Mouse (Mus musculus) forebrain, embryonic 14.5 days (tissue): Measurements from ENCODE around the gene Ddx50. TPM values are rescaled to one million over a fixed set of nuclear protein-coding genes. Genes with fewer than 3 reads are reported as not detected.

ENCODE experiments used
- ATAC-seq: fragments of 200-750 bp; cut with Nextera tagmentation; 2 replicates; pipeline ENCODE4 v1.8.0; 2017; ENCODE audit warnings: mild to moderate bottlenecking, moderate library complexity
- DNase-seq: peaks from one replicate; pipeline ENCODE4 v3.0.0-alpha.2; 2015; ENCODE audit warnings: low spot score
- H3K27ac ChIP-seq: fragments of 300-500 bp; sonication (generic); 2 replicates; pipeline ENCODE4 v1.5.1; 2014; ENCODE audit warnings: low read depth, mild to moderate bottlenecking, control low read depth, low read length, moderate library complexity
- H3K27me3 ChIP-seq: fragments of 300-500 bp; sonication (generic); replicated peaks from 2 replicates; pipeline ENCODE4 v1.6.1; 2014; ENCODE audit warnings: low read length, control low read depth, mixed read lengths; ENCODE audit not compliant: control insufficient read depth, insufficient read depth
- H3K36me3 ChIP-seq: fragments of 300-500 bp; sonication (generic); 2 replicates; pipeline ENCODE4 v1.6.1; 2014; ENCODE audit warnings: low read length, control low read depth; ENCODE audit not compliant: control insufficient read depth, insufficient read depth
- H3K4me1 ChIP-seq: fragments of 300-500 bp; sonication (generic); 2 replicates; pipeline ENCODE4 v1.6.1; 2014; ENCODE audit warnings: antibody characterized with exemption, low read length, control low read depth; ENCODE audit not compliant: control insufficient read depth, insufficient read depth
- H3K4me2 ChIP-seq: fragments of 300-500 bp; sonication (generic); 2 replicates; pipeline ENCODE4 v1.6.1; 2014; ENCODE audit warnings: mild to moderate bottlenecking, control low read depth, low read length
- H3K4me3 ChIP-seq: fragments of 300-500 bp; sonication (generic); 2 replicates; pipeline ENCODE4 v1.5.1; 2014; ENCODE audit warnings: low read depth, low read length, control low read depth
- H3K9ac ChIP-seq: fragments of 300-500 bp; sonication (generic); 2 replicates; pipeline ENCODE4 v1.6.1; 2014; ENCODE audit warnings: mild to moderate bottlenecking, low read length, control low read depth, moderate library complexity
- H3K9me3 ChIP-seq: fragments of 300-500 bp; sonication (generic); replicated peaks from 2 replicates; pipeline ENCODE4 v1.6.1; 2016; ENCODE audit warnings: low read length, control low read depth, mixed read lengths; ENCODE audit not compliant: control insufficient read depth
- WGBS: fragments of 180-500 bp; shearing (Covaris S2); extraction: QIAGEN DNeasy Blood & Tissue Kit; methylation state at CpG from one replicate; pipeline ENCODE4 v1.1.7; 2014; 5-methylcytosine and 5-hydroxymethylcytosine counted together
- polyA plus RNA-seq: library from polyadenylated mRNA; unstranded; fragments of >200 nt; fragmentation: Nextera tagmentation; extraction: Ambion mirVana; gene quantifications from 2 replicates; pipeline ENCODE4 v1.2.1, GENCODE M21; 2014

Ddx50 gene
- polyA plus RNA-seq, 1 experiment from 2014 or later = 93.8 TPM

DNA sequence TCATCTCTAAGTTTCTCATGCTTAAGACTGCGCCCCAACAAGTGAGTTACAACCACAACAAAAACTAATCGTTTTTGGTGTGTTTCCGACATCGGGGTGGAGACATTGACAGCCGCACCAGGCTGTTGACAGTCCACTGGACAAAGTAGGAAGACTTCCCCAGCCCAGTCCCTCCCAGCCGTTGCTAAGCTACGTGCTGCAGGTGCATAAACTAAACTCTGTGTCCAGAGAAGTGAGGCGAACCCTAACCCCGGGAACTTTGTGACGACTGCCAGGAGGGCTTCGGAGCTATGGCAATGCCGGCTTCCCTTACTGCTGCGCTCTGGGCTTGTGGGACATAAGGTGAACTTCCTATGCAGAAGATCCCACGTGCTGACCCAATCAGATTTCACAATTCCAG lies 18.2 kb upstream of the Ddx50 start:
- H3K36me3 ChIP-seq = no peaks in the 10 kb centered on the region
- H3K4me1 ChIP-seq = no peaks in the 10 kb centered on the region
- 79% methylated on average over 14 of the region's 14 CpGs for WGBS
- H3K27ac ChIP-seq = no peak overlapping the region
- H3K4me3 ChIP-seq = no peak overlapping the region
- no peaks in the 10 kb centered on the region for H3K9me3 ChIP-seq
- DNase-seq (no peak), ATAC-seq (no peak)
- no peak overlapping the region for H3K4me2 ChIP-seq
- H3K9ac ChIP-seq = no peak overlapping the region
- no peaks in the 10 kb centered on the region for H3K27me3 ChIP-seq

DNA sequence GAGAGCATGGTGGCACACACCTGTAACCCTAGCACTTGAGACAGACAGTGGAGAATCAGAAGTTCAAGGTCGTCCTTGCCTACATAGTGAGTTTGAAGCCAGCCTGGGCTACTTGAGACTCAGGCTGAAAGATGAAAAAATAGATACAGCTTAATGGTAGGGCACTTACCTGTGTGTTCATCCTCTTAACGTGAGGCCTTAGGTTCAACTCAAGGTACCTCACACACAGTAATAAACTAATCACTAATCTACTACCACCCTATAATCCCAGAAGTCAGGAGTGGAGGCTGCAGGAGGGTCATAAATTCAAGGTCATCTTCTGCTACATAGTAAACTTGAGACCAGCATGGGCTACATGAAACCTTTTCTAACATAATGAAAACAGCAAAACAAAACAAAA lies 17.4 kb upstream of the Ddx50 start:
- 88% methylated on average over 2 of the region's 2 CpGs for WGBS
- no peak overlapping the region for H3K9ac ChIP-seq
- H3K4me1 ChIP-seq = no peaks in the 10 kb centered on the region
- H3K27ac ChIP-seq = no peak overlapping the region
- H3K27me3 ChIP-seq = no peaks in the 10 kb centered on the region
- no peaks in the 10 kb centered on the region for H3K36me3 ChIP-seq
- H3K4me3 ChIP-seq = no peak overlapping the region
- no peaks in the 10 kb centered on the region for H3K9me3 ChIP-seq
- DNase-seq (no peak), ATAC-seq (no peak)
- H3K4me2 ChIP-seq = no peak overlapping the region

DNA sequence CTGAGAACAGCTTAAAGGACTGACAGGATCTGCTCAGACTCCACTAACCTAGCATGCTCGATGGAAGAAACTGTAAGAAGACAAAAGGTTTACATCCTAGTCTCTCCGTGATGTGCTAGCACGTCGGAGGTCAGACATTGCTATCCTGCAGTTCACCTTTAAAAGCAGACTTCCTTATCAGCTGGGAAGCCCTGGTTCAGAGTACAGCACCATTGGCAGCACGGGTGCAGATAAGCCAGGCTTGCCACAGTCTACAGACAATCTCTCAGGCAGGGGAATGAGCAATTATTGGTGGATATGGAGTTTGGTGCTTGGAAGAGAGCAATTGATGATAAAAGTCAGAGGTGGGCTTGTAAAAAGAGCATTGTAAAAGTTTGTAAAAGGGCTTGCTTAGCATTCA lies 17.0 kb upstream of the Ddx50 start:
- H3K27ac ChIP-seq = no peak overlapping the region
- H3K27me3 ChIP-seq = no peaks in the 10 kb centered on the region
- DNase-seq (no peak), ATAC-seq (no peak)
- H3K9ac ChIP-seq = no peak overlapping the region
- H3K4me2 ChIP-seq = no peak overlapping the region
- H3K4me3 ChIP-seq = no peak overlapping the region
- H3K36me3 ChIP-seq = no peaks in the 10 kb centered on the region
- H3K9me3 ChIP-seq = no peaks in the 10 kb centered on the region
- 78% methylated on average over 5 of the region's 5 CpGs for WGBS
- no peaks in the 10 kb centered on the region for H3K4me1 ChIP-seq

DNA sequence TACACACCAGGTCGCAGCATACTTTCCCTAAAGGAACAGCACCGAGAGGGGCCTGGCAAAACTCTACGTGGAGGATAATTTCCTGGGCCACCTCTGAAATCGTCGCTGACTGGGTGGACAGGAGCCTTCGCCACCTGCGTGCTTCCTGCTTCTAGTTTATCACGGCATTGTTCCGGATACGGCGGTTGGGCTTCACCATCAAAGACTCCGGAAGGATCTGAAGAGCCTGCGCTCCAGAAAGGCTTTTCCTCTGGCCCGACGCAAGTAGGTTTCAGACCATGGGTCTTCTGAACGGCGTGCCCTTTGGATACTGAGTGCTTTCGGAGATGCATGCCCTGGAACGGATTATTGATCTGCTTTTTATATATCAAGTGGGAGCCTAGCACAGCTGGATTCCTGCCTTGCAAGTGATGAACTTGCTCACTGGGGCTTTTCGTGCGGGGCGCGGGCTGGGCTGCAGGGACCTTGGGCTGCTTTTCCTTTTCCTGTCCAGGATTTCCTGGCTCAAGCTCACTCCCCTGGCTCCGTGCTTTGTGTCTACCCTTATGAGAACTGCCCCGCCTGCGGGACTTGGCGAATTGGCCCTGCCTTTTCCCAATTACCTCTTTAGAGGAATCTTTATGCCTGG lies 14.1 kb upstream of the Ddx50 start:
- no peak overlapping the region for H3K4me2 ChIP-seq
- no peak overlapping the region for H3K4me3 ChIP-seq
- no peak for ATAC-seq
- DNase-seq = no peak
- H3K27ac ChIP-seq = no peak overlapping the region
- H3K36me3 ChIP-seq = no peaks in the 10 kb centered on the region
- no peaks in the 10 kb centered on the region for H3K9me3 ChIP-seq
- WGBS = 73% methylated on average over 27 of the region's 27 CpGs
- H3K4me1 ChIP-seq = no peaks in the 10 kb centered on the region
- no peaks in the 10 kb centered on the region for H3K27me3 ChIP-seq
- no peak overlapping the region for H3K9ac ChIP-seq

DNA sequence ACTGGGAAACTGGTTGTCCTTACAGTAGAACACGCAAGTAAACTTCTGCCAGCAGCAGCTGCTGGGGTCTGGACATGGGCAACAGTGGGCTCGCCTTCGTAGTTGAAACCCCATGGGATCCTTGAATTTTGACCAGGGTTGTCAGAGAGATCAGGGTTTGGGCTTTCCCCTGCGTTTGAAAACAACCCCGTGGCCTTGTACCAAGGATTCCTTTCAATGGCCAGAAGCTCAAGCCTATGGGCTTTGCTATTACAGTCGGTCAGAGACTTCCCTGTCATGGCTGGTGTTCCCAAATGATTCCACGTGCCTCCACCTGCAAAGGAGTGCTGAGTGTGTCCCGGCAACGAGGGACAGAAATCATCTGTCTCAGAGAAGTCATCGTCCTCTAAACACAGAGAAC lies 13.2 kb upstream of the Ddx50 start:
- no peak overlapping the region for H3K27ac ChIP-seq
- WGBS = 86% methylated on average over 10 of the region's 10 CpGs
- no peak overlapping the region for H3K4me2 ChIP-seq
- H3K9me3 ChIP-seq = no peaks in the 10 kb centered on the region
- ATAC-seq = no peak
- no peaks in the 10 kb centered on the region for H3K27me3 ChIP-seq
- H3K9ac ChIP-seq = no peak overlapping the region
- DNase-seq = no peak
- no peaks in the 10 kb centered on the region for H3K36me3 ChIP-seq
- H3K4me3 ChIP-seq = no peak overlapping the region
- no peaks in the 10 kb centered on the region for H3K4me1 ChIP-seq

DNA sequence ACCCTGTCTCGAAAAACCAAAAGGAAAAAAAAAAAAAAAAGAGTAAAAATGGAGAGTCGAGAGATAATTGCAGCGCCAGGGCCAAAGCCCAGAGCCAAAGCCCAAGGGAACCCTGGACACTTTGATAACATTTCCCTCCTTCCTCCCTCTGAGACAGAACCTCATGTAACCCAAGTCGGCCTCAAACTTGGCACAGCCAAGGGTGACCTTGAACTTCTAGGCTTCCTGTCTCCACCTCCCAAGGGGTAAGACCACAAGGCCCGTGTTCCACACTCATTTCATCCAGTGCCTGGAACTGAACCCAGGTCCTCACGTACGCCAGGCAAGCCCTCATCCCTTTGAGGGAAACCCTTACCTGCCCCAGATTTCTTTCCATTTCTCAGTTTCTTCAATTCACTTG lies 5.7 kb upstream of the Ddx50 start:
- H3K36me3 ChIP-seq = no peaks in the 10 kb centered on the region
- no peak for ATAC-seq
- no peak overlapping the region for H3K4me3 ChIP-seq
- 95% methylated on average over 7 of the region's 7 CpGs for WGBS
- DNase-seq = no peak
- H3K9ac ChIP-seq = no peak overlapping the region
- no peaks in the 10 kb centered on the region for H3K4me1 ChIP-seq
- no peaks in the 10 kb centered on the region for H3K9me3 ChIP-seq
- no peaks in the 10 kb centered on the region for H3K27me3 ChIP-seq
- H3K4me2 ChIP-seq = no peak overlapping the region
- H3K27ac ChIP-seq = no peak overlapping the region

DNA sequence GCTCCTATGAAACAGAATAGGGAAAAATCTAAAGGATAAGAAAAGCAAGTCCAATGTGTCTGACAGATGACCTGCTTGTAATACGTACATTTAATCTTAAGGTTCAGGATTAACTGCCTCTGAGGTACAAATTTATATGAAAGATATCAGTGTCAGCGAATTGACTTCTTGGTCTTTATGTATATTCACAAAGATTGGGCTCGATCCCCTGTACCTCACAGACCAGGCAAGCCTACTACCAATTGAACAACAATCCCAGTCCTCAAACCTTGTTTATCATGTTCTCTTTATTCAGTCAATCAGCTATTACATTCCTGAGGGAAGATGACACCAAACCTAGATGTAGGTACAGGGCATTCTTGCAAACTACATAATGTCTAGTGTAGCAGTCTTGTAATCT lies 943 bp upstream of the Ddx50 start:
- H3K27ac ChIP-seq = peak overlapping the region; percentile 81
- ATAC-seq = no peak
- peaks cover 3% of the 10 kb centered on the region; the same call in 1 of the 2 replicates for H3K36me3 ChIP-seq
- peaks cover 7% of the 10 kb centered on the region for H3K4me1 ChIP-seq
- peak overlapping the region; percentile 49 for H3K4me2 ChIP-seq
- no peaks in the 10 kb centered on the region for H3K27me3 ChIP-seq
- WGBS = 23% methylated on average over 3 of the region's 3 CpGs
- peak; percentile 17 for DNase-seq
- H3K9me3 ChIP-seq = no peaks in the 10 kb centered on the region
- peak overlapping the region; percentile 56 for H3K9ac ChIP-seq
- H3K4me3 ChIP-seq = peak overlapping the region; percentile 89

DNA sequence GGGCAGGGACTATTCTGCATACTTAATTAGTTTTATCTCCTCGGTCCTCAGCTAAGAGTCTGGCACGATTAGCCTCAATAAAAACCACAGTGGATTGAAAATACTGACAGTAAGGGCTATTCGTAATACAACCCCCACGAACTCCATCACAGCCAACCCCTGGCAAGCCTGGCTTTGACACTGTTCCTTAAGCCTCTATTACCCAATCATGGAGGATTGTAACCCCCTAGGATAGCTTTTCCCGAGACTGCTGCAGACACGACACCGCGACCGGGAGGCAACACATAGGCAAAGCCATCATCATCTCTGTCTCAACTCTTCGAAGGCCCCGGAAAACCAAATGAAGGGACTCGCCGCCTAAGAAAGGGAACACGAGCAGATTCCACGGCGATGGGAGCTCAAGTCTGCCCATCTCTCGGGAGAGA lies 648 bp downstream of the Ddx50 start:
- H3K4me3 ChIP-seq = peak overlapping the region; percentile 89
- H3K4me1 ChIP-seq = peaks cover 7% of the 10 kb centered on the region
- H3K36me3 ChIP-seq = peaks cover 14% of the 10 kb centered on the region
- WGBS = 1% methylated on average over 17 of the region's 17 CpGs
- no peaks in the 10 kb centered on the region for H3K9me3 ChIP-seq
- peak overlapping the region; percentile 78 for H3K4me2 ChIP-seq
- peak overlapping the region; percentile 91 for H3K9ac ChIP-seq
- DNase-seq (peak; percentile 29), ATAC-seq (no peak)
- H3K27me3 ChIP-seq = no peaks in the 10 kb centered on the region
- H3K27ac ChIP-seq = peak overlapping the region; percentile 91

DNA sequence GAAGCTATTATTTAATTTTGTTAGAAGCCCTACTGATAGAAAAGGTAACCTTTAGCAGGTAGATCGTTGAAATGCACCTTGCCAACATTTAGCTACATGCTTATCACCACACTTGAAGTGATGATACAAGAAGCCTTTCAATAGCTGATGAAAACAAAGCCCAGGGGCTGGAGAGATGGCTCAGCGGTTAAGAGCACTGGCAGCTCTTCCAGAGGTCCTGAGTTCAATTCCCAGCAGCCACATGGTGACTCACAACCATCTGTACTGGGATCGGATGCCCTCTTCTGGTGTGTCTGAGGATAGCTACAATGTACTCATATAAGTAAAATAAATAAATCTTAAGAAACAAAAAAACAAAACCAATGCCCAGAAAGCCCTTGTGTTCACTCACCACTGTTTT lies 46.9 kb downstream of the Ddx50 start:
- Histone ChIP-seq H3K4me1 (peaks cover 4% of the 10 kb centered on the region), H3K27ac (no peak overlapping the region), H3K27me3 (no peaks in the 10 kb centered on the region), H3K4me2 (no peak overlapping the region), H3K9ac (no peak overlapping the region), H3K4me3 (no peak overlapping the region), H3K9me3 (no peaks in the 10 kb centered on the region), H3K36me3 (no peaks in the 10 kb centered on the region)
- ATAC-seq = no peak
- no peak for DNase-seq
- WGBS = 87% methylated on average over 3 of the region's 3 CpGs
